Mouse (Mus musculus): Measurements from ENCODE around the gene Arhgef28.
A peak's percentile ranks its signal among the peaks of the same experiment; 100 is the strongest.

Arhgef28 gene

GRCm38 (mm10) chr13:98205771-98206545, at the start of gene Arhgef28:
TSS of gene Arhgef28 (minus strand) at chr13:98206439.
- DNase-seq = peak; percentile 80 to 89

DNA sequence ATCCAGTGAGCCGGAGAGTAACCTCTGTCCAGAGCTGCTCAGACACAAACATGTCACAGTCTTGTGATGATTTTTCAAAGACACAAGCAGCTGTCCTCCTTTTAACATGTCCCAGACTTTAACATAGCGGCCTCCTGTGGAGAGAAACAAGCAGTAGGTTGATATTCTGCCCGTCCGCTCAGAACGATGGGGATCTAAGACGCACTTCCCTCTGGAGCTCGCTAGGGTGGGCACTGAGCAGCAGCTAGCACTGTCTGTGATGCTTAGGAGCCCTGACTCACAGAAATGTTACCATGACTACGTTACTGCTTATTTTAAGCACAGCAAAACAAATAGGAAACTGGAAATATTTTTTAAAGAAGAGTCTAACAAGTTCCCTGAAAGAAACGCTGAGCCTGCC, 48.7 kb upstream of the Arhgef28 start:
- peak in 1 of 2 experiments; percentile 17 for DNase-seq

- DNase-seq = no peak
These were observed 43.4 kb upstream of the Arhgef28 start for GRCm38 (mm10) chr13:98249594-98249993.

GRCm38 (mm10) chr13:98245386-98245785, 39.1 kb upstream of the Arhgef28 start:
- DNase-seq = no peak

DNA sequence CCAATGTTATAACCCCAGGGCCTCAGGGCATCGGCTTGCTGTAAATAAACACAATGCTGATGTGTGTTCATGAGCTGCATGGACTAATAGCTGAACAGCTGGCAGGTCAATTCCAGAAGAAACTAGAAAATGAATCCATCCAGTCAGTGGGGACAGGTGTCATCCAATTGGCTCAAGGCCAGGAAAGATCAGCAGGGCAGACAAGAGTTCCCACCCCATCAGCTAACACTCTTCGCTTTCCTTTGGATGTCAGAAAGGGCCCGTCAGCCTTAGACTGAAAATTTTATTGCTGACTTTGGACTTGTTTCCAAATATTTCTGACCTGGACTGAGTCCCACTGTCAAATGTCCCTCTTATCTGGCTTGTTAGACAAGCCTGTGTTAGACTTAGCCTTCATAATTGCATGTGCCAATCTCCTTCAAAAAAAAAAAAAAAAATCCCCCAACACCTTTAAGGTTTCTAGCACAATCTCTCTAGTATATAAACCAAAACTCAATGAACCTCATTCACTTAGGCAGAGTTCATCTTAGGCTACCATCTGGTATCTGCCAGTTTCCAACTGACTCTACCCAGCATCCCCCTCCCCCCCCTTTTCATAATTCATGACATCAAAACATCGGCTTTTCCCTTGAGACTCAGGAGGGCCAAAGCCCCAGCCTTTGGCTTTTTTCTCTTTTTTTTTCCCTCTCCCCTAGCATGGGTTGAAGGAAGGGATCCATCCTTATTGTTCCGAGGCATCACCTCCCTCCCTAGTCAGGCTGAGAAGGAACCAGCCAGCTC, 38.5 kb upstream of the Arhgef28 start:
- DNase-seq = no peak

DNA sequence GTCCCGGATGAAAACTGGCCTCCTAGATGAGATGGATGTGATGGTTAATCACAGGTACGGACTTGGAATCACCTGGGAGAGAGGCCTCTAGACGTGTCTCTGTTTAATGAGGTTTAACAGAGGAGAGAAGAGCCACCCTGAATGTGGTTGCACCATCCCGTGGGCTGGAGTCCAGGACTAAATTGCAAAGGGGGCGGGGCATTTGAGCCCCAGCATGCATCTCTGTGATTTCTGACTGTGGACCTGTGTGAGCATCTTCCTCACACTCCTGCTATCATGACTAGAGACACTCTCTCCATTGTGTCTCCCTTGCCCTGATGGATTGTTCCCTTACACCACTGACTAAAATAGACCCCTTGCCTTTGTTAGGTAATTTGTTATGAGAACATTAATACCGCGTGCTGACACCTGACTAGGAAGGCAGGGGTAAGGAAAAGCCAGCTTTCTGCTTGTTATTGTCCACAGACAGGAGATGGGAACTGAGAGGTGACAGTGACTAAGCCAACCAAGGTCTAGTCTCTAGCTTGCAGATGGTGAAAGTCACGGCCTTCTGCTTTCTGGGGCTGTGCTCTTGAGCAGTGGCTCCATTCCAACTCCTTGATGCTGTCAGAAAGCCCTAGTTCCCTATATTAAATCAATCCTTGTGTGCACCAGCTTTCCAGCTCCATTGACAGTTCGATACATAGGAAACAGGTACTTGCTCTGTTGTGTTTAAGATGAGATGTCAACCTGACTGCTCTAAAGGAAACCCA, 35.5 kb upstream of the Arhgef28 start:
- no peak for DNase-seq

DNA sequence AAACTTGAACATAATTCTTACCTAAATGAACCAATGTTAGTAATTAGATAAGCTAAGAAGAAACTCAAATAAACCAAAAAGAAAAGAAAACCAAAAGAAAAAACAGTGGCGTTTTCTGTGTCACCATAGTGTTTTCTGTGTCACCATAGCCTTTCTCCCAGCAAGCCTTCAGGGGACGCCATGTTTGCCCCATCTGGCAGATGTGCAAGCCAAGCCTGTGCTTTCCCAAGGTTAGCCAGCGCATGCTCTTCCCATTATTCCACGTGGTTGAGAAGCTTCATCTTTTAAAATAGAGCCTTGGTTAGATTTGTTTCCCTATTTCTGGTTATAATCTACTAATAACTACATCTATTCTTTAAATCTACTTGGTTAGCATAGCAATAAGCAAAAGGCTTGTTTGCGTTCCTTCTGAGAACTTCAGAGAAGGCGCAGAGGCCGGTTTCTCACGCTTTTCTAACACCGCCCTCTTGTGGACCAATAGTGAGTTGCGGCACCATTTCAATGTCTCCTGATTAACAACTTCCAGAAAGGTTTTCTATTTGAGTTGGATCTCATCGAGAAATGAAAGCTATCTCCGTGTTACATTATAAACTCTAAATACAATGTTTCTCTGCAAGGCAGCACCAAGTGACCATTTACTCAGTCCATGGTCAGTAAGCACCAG, 33.9 kb upstream of the Arhgef28 start:
- peak; percentile 86 for DNase-seq

DNA sequence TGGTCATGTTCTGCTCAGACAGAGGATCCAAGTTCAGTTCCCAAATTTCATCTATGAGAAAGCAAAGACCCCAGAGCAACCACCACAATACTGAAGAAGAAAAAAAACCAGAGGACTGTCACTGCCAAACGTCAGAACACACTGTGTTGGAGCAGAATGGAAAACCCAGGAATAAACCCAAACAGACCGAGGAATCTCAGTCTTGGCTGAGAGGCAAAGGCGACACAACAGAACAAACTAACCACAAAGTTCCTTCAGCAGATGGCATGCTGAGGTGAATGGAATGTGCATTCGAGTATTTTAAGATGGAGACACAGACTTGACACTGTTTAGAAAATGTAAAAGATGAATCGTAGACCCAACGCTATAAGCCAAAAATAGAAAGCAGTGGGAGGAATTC, 29.2 kb upstream of the Arhgef28 start:
- DNase-seq = no peak

- DNase-seq = no peak
These were observed 24.3 kb upstream of the Arhgef28 start for GRCm38 (mm10) chr13:98230511-98230910.

DNA sequence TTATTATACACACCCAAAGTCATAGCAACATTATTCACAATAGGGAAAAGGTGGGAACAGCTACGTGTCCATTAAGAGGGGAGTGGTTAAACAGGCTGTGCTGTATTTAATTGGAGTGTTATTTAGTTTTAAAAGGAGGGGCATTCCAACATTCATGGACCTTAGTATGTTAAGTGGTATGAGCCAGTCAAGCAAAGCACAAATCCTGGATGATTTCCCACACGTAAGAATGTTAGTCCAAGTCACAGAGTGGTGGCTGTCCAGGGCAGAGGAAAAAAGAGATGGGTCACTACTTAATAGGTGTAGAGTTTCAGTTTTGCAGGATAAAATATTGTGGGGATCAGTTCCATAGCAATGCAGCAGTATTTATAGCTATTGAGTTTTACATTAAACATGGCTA, 20.0 kb upstream of the Arhgef28 start:
- DNase-seq = no peak

DNA sequence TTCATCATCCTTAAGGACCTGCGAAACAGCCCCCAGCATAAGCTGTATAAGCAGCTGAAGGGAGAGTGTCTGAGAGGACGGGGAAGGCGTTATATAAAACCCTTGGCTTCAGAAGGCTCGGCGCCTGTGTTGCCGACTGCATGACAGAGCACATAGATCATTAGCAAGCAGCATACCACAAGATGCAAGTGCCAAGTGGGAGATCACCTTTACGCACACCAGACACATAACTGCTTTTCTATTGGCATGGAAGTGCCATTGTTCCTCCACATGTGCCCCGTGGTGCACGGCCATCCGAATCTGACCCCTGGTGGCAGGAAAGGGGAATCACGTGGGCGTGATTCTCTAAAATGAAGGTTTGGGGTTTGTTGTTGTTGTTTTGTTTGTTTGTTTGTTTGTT, 16.6 kb upstream of the Arhgef28 start:
- DNase-seq = peak; percentile 63 to 65

DNA sequence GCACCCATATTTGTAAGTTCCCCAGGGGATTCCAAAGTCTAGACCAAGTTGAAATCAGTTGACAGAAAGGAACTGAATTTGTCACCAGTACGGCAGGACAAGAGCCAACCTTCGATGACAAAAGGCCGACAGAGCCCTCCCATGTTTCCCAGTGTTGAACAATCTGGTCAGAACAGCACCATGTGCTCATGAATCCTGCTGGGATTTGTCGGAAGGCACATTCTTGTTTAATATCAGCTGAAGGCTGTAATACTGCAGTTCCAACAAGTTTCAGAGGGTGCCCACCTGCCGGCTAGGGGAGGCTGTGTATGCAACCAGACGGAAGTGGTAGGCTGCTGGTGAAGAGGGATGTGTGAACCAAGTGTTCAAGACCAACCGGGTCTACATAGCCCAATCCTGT, 3.9 kb upstream of the Arhgef28 start:
- no peak for DNase-seq

GRCm38 (mm10) chr13:98208842-98209241, 2.6 kb upstream of the Arhgef28 start:
- DNase-seq = peak; percentile 54 to 63

DNA sequence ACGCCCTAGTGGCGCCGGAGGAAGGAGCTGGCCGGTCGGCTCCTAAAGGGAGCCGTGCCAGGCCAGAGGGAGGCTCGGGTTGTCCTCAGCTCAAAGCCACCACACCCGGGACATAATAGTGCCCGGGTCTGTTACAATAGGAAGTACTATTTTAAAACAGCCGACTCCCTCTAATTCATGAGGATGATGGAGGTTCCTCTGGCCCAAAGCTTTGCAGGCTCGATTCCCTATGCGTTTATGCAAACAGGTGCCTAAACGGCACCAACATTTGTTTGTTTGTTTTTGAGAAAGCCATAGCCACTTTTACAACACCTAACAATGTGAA, 269 bp upstream of the Arhgef28 start:
- DNase-seq = no peak

GRCm38 (mm10) chr13:98205111-98205510, 1.1 kb downstream of the Arhgef28 start:
- DNase-seq = peak; percentile 12 to 19

DNA sequence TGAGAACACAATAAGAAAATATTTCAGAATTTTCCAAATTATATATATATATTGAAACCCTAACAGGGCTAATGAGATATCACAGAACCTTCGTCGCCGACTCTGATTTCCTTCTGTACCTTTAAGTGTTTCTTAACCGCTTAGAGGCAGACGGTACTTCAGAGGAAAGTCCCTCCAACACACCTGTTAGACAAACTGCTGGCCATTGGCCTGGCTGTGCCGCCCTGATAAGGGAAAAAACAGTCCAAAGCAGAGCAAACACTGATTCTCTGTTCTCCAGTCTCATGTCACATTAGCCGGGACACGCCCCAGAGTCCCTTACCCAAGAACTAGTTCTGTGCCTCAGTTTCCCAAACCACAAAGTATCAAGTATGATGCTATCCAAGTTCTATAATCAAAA, 1.9 kb downstream of the Arhgef28 start:
- DNase-seq = no peak

DNA sequence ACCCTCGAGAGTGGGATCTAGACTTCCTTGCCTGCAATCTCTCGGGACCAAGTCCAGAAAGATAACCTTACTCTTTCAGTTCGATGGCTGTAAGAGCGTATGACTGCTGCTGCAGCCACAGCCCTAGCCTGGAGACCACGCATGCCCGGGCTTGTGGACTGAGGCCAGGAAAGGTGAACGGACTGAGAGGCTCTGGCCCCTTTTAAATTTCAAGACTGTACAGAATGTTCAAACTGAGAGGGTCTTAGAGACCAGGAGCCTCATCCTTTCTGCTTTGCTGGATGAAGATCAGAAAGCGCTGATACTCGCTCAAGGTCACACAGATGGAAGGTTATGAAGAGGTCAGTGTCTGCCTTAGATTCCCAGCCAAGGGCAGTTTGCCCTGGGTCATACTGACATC, 4.8 kb downstream of the Arhgef28 start:
- DNase-seq = no peak

GRCm38 (mm10) chr13:98192596-98192995, 13.6 kb downstream of the Arhgef28 start:
- DNase-seq = no peak

GRCm38 (mm10) chr13:98188500-98188899, 17.7 kb downstream of the Arhgef28 start:
- no peak for DNase-seq

- no peak for DNase-seq
These were observed 18.3 kb downstream of the Arhgef28 start for GRCm38 (mm10) chr13:98187904-98188303.

DNA sequence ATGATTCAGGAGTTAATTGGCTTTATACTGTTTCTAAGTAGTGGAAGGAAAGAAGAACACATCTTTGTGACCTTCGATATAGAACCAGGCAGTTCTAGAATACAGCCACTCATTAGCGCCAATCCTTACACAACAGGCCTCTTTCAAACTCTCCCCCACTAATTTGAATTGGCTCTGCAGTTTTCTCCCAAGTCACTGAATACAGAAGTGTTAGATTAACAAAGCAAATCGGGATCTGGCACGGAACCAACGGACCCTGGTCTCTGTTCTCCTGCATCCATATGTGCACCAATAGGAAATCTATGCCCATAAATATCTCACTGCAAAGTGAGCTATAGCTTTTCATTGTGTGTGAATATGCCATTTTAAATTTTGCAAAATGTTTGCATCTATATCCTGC, 20.1 kb downstream of the Arhgef28 start:
- no peak for DNase-seq

DNA sequence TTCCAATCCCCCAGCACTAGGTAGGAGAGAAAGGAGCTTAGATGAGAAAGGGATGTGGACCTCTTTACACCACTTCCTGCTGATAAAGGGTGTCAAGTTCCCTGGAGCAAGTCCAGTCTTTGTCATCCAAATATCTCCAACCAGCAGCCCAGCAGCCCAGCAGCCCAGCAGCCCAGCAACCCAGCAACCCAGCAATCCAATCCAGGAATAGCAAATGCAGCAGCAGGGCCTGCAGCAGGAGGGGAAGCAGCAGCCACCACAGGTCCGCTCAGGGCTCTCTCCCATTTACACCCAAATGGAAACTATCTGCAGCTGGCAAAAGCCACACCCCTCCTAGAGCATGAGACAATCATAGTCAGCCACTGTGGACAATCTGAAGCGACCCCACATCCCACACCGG, 21.6 kb downstream of the Arhgef28 start:
- DNase-seq = no peak
